Mouse (Mus musculus) right cerebral cortex, postnatal 10 days (tissue): Measurements from ENCODE around the gene Dus3l.
A peak's percentile ranks its signal among the peaks of the same experiment; 100 is the strongest.

Experiments used
- DNase-seq, 2 experiments: peaks; one replicate each; pipeline ENCODE4 v3.0.0; 2021; ENCODE audit warnings: low spot score in 2 of 2

The Dus3l gene

GRCm38 (mm10) chr17:56764474-56765354 lies at the start of gene Dus3l:
TSS of gene Dus3l (plus strand) at chr17:56764757.
- peak; percentile 91 to 94 for DNase-seq

DNA sequence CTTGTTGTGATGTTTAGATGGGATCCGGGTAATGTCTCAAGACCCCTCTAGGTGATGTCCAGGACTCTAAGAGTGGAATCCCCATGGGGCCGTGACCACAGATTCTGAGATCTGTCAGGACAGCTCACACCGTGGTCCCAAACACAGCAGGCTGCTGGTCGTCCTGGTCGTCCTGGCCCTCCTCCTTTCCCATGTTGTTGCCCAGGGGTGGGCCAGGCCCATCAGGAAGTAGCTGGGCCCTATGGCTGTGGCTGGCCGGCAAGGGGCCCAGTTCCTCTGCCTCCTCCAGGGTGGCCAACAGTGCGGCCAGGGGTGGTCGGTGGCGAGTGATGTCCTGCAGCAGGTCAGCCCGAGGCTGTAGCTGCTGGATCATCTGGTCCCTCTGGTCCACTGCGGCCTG lies 49.2 kb upstream of the Dus3l start:
- DNase-seq: no peak

- no peak for DNase-seq
Observed at GRCm38 (mm10) chr17:56715914-56716654, 48.5 kb upstream of the Dus3l start.

- peak; percentile 98 to 99 for DNase-seq
Observed at GRCm38 (mm10) chr17:56716655-56717362, 47.7 kb upstream of the Dus3l start.

DNA sequence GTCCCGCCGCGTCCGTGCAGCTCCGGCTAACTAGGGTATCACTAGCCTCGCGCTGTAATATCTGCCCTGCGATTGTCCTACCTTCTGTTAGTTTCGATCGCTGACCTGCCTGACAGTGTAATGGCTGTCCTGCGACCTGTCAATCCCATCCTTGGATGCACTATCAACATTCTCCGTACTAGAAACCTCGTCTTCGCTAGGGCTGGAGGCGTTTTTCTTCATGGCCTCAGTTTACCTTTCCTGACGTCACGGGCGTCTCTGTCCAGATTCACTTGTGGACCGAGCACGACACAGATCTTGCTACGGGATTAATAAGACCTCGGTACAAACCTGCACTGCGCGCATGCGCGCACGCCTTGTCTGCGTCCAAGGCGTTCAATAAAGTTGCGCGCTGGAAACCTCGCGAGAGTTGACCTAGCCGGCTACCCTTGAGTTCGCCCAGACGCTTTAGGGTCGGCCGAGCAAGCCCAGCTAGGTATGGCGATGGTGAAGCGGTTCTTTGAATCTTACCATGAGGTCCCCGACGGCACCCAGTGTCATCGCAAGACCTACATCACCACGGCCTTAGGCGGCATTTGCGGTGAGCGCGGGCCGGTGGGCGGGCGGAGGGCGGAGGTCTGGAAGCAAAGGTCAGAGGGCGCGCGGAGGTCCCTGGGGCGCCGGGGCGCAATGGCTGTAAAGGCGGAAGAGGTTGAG lies 47.0 kb upstream of the Dus3l start, which contains the start of the genes Ndufa11 and Vmac:
Ndufa11 (plus strand) TSS at position 405 of the 696 bp plus-strand sequence.
Vmac (minus strand) TSS at position 660 of the 696 bp plus-strand sequence.
- DNase-seq: peak; percentile 97 to 98

- DNase-seq: no peak
Observed at GRCm38 (mm10) chr17:56722441-56722840, 42.1 kb upstream of the Dus3l start.

DNA sequence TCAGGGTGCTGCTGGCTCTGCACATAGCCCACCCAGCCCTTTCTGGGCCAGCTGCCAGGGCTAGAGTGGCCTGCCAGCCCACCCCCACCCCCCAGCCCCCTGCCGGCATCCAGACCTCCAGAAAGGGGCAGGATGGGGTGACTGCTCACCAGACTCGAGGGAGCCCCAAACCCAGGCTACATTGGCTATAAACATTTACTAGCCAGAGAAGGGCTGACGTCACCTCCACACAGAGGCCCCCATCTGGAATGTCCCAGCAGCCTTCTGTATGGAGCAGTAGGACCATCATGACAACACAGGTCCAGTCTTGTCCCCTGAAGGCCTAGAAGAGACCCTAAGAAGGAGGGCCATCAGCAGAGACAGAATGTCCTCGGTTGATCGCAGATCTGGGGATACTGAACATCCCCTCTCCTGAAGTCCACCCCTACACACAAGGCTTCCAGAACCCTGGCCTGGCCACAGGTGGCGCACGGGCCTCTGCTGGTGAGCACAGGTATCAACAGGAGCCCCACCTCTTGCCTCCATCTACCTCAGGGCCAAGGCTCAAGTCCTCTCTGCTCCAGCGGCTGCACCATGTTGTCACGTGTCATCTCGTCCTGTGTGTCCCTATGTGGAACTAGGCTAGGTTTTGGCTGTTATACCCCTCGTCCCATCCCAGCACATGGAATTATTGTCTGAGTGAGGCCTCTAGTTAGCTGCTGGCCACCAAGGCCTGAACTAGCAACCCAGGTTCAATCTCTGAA lies 41.0 kb upstream of the Dus3l start:
- DNase-seq: no peak

- peak in 1 of 2 experiments; percentile 38 for DNase-seq
Observed at GRCm38 (mm10) chr17:56727029-56727649, 37.4 kb upstream of the Dus3l start.

DNA sequence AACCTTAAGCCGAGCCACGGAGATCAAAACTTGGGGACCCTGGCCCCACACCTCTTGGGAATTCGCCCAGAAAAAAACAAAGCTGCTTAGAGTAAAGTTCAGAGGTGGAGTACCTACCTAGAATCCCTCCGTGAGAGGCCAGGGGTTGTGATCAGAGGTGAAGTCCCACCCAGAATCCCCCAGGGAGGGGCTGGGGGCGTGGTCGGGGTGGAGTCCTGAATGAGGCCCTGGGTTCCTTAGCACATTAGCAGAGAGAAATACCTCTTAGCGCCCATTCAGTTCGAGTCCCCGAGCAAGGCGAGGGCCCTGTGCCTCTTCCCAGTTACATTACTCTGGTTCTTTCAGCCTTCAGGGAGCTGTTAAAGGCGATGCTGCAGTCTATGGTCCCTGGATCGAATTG lies 36.9 kb upstream of the Dus3l start:
- DNase-seq: no peak

- peak; percentile 40 to 56 for DNase-seq
Observed at GRCm38 (mm10) chr17:56728117-56728516, 36.4 kb upstream of the Dus3l start.

- peak in 1 of 2 experiments; percentile 48 for DNase-seq
Observed at GRCm38 (mm10) chr17:56729151-56729550, 35.4 kb upstream of the Dus3l start.

DNA sequence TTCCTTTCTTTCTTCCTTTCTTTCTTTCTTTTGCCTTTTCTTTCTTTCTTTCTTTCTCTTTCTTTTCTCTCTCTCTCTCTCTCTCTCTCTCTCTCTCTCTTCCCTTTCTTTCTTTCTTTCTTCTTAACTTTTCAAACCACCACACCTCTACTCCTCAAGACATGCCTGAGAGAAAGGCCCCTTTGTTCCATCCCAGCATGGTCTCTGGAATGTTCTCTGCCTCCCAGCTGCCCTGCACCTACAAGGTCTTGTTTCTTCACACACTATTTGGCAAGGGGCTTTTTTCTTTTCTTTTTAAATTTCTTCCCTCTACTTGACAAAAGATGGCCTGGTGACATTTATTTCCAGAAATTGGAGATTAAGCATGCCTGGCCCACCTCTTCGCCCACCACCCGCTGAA lies 34.9 kb upstream of the Dus3l start:
- no peak for DNase-seq

GRCm38 (mm10) chr17:56736534-56736933 lies 28.0 kb upstream of the Dus3l start:
- no peak for DNase-seq

DNA sequence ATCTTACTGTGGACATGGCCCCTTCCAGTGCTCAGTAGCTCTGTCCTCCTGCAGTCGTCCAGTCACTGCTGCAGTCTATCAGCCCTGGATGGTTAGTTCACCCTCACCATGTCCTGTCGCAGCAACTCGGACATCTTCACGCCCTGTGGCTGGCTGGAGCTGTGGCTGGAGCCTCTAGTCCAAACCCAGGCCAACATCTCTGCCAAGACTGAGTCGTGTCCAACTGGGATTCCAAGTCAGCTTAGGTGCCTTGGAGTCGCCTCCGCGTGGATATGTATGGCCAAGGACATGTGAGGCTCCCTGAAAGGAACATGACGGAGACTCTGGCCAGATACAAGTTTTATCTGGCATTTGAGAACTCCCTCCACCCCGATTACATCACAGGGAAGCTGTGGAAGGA lies 26.3 kb upstream of the Dus3l start:
- no peak for DNase-seq

DNA sequence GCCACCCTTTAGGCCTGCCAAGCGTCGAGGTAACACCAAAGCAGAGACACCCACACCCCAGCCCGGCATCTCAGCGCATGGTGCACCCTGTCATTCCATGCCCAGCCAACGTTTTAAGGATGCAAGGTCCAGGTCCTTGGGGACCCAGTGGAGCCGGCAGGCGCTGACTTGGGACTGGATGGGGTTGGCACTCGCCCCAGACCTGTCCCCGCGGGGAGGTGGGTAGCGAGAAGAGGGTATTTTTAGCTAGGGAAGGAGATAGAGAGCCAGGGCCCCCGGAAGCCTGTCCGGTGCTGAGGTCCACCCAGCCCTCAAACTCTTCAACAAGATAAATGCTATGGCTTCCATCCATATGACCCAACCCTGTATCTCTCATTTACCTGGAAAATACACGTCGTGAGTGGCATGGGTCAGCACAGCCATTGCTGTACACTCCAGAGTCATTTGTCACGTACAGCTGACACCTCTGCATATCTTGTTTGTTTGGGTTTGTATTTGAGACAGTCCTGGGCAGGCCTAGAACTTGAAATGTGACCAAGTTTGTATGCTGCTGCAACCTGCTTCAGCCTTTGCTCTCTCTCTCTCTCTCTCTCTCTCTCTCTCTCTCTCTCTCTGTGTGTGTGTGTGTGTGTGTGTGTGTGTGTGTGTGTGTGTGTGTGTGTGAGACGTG lies 24.3 kb upstream of the Dus3l start:
- no peak for DNase-seq

GRCm38 (mm10) chr17:56740788-56741160 lies 23.8 kb upstream of the Dus3l start:
- DNase-seq: no peak

DNA sequence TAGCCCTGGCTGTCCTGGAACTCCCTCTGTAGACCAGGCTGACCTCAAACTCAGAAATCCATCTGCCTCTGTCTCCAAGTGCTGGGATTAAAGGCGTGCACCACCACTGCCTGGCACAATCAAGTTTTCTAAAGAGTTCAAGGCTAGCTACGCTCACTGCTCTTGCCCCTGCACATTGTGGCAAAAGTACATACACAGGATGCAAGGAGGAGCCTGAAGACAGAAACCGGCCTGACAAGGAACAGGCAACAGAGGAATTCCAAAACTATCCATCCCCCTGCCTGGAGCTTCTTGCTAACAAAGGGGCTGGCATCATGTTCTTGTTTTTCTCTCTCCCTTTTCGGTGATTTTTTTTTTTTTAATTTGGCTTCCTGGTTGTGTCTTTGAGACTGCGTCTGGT lies 20.4 kb upstream of the Dus3l start:
- no peak for DNase-seq

DNA sequence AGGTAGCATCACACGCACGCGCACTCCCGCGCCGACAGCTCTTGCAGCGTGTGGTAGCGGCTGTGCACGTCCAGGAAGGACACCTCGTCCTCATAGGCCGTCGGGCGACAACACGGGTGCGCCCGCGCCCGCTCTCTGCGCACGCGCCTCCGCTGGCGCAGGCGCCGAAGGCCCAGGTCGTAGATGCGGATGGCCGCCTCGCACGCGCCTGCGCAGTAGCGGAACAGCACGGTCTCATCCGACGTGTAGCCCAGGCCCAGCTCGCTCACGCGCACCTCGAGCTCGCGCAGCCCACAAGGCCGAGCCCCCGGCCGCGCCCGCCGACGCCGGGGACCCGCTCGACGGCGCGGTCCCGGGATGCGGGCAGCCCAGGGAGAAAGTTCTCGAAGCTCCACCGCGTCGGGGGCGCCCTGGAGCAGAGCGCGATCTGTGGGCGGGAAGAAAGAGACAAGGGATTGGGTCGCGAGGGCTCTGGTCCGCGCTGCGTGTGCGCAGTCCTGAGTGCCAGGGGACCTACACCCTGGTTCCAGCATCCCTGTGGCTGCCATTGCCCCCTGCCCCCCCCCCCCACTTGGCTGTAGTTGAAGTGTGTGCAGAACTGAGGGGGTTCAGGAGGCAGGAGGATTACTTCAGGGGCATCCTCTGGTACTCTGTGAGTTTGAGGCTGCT lies 13.0 kb upstream of the Dus3l start:
- peak; percentile 70 to 71 for DNase-seq

DNA sequence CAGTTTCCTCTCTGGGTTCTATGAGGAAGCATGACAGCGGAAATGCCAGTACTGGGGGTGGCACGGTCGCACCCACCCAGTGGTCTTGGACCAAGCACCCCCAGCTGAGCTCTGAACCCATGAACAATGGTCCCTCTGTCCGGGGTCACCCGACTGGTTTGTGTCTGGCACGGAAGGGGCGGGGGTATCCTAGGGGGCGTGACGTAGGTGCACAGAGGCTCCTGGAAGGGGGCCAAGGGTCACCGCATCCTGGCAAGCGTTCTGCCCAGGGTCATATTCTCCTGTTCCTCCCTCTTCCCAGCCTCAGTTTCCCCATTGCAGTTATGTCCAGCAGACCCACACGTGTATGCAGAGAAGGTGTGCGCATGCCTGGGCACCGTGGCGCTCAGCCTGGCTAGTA lies 11.1 kb upstream of the Dus3l start:
- DNase-seq: no peak
